Mouse (Mus musculus) c-Kit-positive CD71-positive TER-119-positive erythroid progenitor cells, embryonic 14.5 days (primary cell): ENCODE data around the gene Ksr2.
"Not testable (repeated sequence)": the region's sequence is repeated elsewhere in the genome, so short reads cannot be mapped to it uniquely, and the experiment has no call there.

Experiments used
- DNase-seq: peaks from one replicate; pipeline ENCODE4 v3.0.0-alpha.2; 2013; ENCODE audit warnings: low spot score

The Ksr2 gene

DNA sequence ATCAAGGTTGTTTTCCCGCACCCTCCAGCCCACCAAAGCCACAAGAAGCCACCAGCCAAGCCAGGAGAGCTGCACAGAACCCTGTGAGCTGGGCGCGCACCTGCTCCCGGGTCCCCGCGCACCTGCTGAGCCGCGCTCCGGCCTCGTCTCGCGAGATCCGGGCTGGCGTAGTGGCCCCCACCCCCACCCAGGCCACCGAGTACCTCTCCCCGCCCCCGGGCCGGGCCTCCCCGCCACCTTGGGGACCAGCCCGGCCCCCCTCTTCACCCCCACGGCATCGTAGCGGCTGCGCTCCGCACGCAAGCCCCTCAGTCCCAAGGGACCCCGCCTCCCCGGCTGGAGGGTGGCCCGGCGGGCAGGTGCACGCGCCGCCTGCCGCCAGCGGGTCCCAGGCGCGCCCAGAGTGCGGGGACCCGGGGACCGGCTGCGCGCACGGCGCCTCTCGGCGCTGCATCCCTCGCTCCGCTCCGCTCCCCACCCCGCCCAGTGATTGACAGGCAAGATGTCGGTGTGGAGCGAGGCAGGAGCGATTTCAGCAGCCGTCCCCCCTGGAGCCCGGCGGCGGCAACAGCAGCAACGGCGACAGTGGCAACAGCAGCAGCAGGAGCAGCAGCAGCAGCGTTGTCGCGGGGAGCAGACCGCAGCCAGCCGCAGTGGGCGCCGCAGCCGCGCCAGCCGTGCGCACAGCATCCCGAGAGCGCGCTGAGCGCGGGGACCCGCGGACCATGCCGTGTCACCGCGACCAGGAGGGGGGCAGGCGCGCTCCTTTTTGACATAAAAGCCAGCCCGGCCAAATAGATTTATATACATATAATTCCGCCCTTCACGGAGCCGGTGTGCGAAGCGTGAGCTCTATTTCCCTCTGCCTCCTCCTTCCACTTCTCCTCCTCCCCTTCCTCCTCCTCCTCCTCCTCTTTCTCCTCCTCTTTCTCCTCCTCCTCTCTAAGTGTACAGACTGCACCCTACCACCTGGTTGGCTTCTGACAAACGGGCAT lies at the start of gene Ksr2:
TSS of gene Ksr2 (plus strand) at position 494 of the 995 bp plus-strand sequence.
- DNase-seq: no peak

DNA sequence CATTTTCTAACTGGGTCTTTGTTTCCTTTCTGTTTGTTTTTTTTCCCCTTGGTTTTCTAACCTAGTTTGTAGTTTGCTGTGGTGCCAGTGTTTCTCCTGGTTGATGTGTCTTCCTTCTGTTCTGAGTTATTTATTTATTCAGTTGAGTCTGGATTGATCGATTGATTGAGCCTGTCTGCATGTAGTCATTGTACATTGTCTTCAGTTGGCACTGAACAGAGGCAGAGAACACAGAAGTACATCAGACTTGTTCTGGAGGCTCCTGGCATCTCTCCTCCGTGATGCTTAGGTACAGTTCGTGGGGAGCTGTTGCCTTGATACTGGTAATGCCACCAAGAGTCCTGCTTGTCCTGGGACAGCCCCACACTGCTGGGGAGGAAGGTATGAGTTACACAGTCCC lies 49.0 kb upstream of the Ksr2 start:
- no peak for DNase-seq

GRCm38 (mm10) chr5:117365904-117366561 lies 47.8 kb upstream of the Ksr2 start:
- DNase-seq: no peak

- DNase-seq: no peak
These were observed 46.6 kb upstream of the Ksr2 start for GRCm38 (mm10) chr5:117367206-117367605.

GRCm38 (mm10) chr5:117370592-117370991 lies 43.2 kb upstream of the Ksr2 start:
- no peak for DNase-seq

DNA sequence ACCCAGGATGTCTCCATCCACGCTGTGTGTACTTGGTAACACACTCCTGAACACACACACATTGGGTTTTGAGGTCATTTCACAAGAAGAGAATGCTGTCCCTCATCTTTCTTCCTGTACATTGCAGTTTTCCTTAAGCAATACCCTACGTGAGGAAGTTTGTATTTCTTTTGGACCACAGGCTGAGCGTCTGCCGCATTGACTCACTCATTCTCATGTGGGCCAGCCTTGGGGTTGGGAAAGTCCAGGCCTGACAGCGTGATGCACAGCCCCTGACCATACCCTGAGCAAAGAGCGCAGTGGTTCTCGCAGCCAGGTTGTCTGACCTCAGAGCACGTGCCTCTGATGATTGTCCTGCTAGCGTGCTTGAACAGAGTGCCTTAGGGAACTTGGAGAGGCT lies 40.4 kb upstream of the Ksr2 start:
- no peak for DNase-seq

- DNase-seq: no peak
These were observed 39.3 kb upstream of the Ksr2 start for GRCm38 (mm10) chr5:117374372-117375049.

- DNase-seq: no peak
These were observed 37.5 kb upstream of the Ksr2 start for GRCm38 (mm10) chr5:117376331-117376761.

- not testable (repeated sequence) for DNase-seq
These were observed 36.1 kb upstream of the Ksr2 start for GRCm38 (mm10) chr5:117377731-117378130.

DNA sequence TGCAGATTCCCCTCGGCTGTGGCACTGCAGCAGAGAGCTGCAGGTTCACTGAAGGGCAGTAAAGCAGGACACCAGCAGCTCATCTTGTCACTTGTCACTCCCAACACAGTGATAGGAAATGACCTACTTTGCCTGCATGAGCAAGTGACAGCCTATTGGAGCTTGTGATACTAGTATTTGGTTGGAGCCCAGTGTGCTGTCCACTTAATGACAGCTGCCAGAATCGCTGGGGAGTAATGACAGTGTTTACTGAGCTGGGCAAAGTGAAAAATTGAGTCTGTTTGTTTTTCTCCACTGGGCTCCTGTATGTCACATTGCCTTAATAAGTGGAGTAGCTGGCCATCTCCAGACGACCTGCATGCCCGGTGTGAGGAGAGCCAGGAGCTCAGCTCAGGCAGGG lies 33.6 kb upstream of the Ksr2 start:
- DNase-seq: no peak

DNA sequence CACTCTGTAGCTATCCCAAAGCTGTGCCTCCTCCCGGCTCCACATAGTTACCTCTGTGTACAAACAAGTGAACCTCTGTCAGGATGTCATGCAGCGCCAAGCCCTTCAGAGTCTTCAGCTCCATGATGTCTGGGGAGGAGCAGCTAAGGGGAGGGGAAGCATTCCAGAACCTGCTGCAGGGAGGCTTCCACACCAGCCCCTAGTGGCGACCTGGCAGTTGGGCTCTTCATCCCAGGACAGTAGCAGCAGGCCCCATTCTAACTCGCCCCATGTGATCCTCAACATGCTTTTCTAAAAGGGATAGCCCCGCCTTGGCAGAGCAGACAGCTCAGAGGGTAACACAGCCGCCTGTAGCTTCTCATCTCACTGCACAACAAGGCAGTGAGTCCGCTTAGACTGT lies 32.0 kb upstream of the Ksr2 start:
- DNase-seq: no peak

- DNase-seq: no peak
These were observed 30.6 kb upstream of the Ksr2 start for GRCm38 (mm10) chr5:117383198-117383597.

GRCm38 (mm10) chr5:117388296-117388751 lies 25.5 kb upstream of the Ksr2 start:
- DNase-seq: peak; percentile 63

DNA sequence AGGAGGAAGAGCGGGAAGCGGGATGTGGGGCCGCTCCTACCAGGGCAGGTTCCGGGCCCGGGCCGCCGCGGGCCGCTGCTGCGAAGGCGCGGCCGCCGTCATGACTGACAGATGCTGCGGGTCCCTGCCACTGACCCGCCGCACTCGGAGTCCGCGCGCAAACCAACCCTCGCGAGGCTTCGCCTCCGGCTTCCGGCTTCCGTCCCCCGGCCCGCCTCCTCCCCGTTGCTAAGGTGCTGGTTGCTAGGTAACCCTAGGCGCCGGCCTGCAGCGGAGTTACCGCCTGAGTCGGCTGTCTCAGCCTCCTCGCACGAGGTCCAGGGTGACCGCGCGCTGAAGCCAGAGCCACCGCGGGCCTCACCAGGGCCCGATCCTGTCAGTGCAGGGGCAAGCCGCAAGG lies 24.9 kb upstream of the Ksr2 start, which contains the start of gene Rfc5:
TSS of gene Rfc5 (minus strand) at position 171 of the 400 bp plus-strand sequence.
- peak; percentile 92 for DNase-seq

GRCm38 (mm10) chr5:117390895-117391294 lies 22.9 kb upstream of the Ksr2 start:
- no peak for DNase-seq

GRCm38 (mm10) chr5:117395834-117396233 lies 18.0 kb upstream of the Ksr2 start:
- no peak for DNase-seq

- DNase-seq: no peak
These were observed 17.2 kb upstream of the Ksr2 start for GRCm38 (mm10) chr5:117396596-117397014.

GRCm38 (mm10) chr5:117397371-117397770 lies 16.4 kb upstream of the Ksr2 start:
- no peak for DNase-seq

DNA sequence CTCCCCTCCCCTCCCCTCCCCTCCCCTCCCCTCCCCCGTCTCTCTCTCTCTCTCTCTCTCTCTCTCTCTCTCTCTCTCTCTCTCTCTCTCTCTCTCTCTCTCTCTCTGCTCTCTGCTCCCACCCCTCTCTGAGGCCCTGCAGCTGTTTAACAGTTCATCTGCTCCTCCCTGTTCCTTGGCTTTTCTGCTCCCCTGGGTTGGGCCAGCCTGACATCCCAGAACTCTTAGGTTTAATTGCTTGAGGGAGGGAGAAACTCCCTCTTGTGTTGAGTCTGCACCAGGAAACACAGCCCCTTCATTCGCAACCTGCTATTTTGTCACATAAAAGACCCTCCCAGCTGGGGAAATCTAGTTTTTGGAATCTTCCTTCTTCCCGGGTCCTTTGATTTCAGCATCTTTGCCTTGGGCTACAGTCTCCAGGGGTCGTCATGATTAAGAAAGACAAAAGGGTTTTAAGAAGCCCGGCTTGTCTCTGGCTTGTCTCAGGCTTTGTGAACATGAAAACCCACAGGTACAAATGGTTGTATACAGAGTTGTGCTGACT lies 15.7 kb upstream of the Ksr2 start:
- DNase-seq: no peak

GRCm38 (mm10) chr5:117399281-117399680 lies 14.5 kb upstream of the Ksr2 start:
- no peak for DNase-seq

DNA sequence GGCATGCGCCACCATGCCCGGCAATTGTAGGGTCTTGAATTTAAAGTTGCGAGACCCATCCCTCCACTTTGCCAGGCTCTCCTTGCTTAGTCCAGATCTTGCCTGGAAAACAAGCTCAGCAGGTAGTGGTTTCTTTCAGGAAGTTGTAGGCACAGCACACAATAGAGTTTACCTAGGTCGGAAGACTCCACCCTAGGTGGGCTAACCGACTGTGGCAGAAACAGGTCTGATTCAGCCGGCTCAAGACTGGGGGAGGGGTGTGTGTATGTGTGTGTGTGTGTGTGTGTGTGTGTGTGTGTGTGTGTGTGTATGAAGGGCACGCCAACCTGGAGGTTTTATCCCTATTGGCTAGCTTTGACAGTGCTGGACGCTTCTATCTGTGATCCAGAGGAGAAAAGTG lies 10.2 kb upstream of the Ksr2 start:
- no peak for DNase-seq

DNA sequence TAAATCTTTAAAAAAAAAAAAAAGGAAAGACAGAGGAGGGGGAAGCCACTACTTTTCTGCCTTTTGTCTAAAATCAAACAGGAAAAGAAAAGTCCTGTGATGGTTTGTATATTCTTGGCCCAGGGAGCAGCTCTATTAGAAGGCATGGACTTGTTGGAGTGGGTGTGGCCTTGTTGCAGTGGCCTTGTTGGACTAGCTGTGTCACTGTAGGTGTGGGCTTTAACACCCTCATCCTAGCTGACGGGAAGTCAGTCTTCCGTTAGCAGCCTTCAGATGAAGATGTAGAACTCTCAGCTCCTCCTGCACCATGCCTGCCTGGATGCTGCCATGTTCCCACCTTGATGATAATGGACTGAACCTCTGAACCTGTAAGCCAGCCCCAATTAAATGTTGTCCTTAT lies 9.1 kb upstream of the Ksr2 start:
- DNase-seq: not testable (repeated sequence)
